Mouse (Mus musculus): ENCODE data around the gene Gtpbp4. TPM values are rescaled to one million over a fixed set of nuclear protein-coding genes. Genes with fewer than 3 reads are reported as not detected.

Gtpbp4 gene
- polyA plus RNA-seq (2014; fragmentation: Illumina TruSeq; extraction: RNeasy Lipid Tissue Mini Kit (QIAGEN cat#74804); ENCODE audit: low replicate concordance) = 47.6 TPM

GRCm38 (mm10) chr13:8995990-8996786 is at the start of gene Gtpbp4:
TSS of gene Gtpbp4 (minus strand) at chr13:8996083.

GRCm38 (mm10) chr13:8952563-8952962 is 43.3 kb downstream of the Gtpbp4 start, which contains the start of gene Idi2:
TSS of gene Idi2 (plus strand) at chr13:8952863.

GRCm38 (mm10) chr13:8948131-8948530 is 47.8 kb downstream of the Gtpbp4 start, which contains the start of gene Gm9745:
TSS of gene Gm9745 (minus strand) at chr13:8948231.

Other genes with a start within 250 kb of the Gtpbp4 start
- 25.7 TPM for gene Wdr37, start 124.2 kb downstream of the Gtpbp4 start, polyA plus RNA-seq (2014; fragmentation: Illumina TruSeq; extraction: RNeasy Lipid Tissue Mini Kit (QIAGEN cat#74804); ENCODE audit: low replicate concordance)
- 116 TPM for gene Idi1, start 110.6 kb downstream of the Gtpbp4 start, polyA plus RNA-seq (2014; fragmentation: Illumina TruSeq; extraction: RNeasy Lipid Tissue Mini Kit (QIAGEN cat#74804); ENCODE audit: low replicate concordance)
- not detected for gene Gm9745, start 47.9 kb downstream of the Gtpbp4 start, polyA plus RNA-seq (2014; fragmentation: Illumina TruSeq; extraction: RNeasy Lipid Tissue Mini Kit (QIAGEN cat#74804); ENCODE audit: low replicate concordance)
- gene Idi2, start 43.2 kb downstream of the Gtpbp4 start, polyA plus RNA-seq (2014; fragmentation: Illumina TruSeq; extraction: RNeasy Lipid Tissue Mini Kit (QIAGEN cat#74804); ENCODE audit: low replicate concordance) = not detected
- 102 TPM for gene Larp4b, start 97.8 kb upstream of the Gtpbp4 start, polyA plus RNA-seq (2014; fragmentation: Illumina TruSeq; extraction: RNeasy Lipid Tissue Mini Kit (QIAGEN cat#74804); ENCODE audit: low replicate concordance)